Mouse (Mus musculus) left cerebral cortex, postnatal 36 days (tissue): ENCODE results near the gene Ulk3. TPM values are rescaled to one million over a fixed set of nuclear protein-coding genes. Genes with fewer than 3 reads are reported as not detected.
A peak's percentile ranks its signal among the peaks of the same experiment; 100 is the strongest.

ENCODE experiments used
- DNase-seq, 2 experiments: peaks; one replicate each; pipeline ENCODE4 v3.0.0; 2021 to 2022; ENCODE audit warnings: low spot score in 2 of 2, mixed read lengths in 1 of 2
- intact Hi-C: fragments of 180-260 bp; cut with DNase I; formaldehyde crosslinking; loops from one replicate; pipeline ENCODE4 v1.15.1; 2025
- total RNA-seq, 2 experiments: library from RNA; stranded (reverse); gene quantifications; 2 replicates each; pipeline ENCODE4 v1.2.3; 2021

Gene Ulk3
- total RNA-seq, 2 experiments from 2014 or later: 23.9 to 38.5 TPM

- DNase-seq: no peak
- intact Hi-C loops: no loop called here
These were observed 20.6 kb downstream of the Ulk3 start for GRCm38 (mm10) chr9:57609803-57610202.

- intact Hi-C loops: no loop called here
- DNase-seq: no peak
These were observed 21.1 kb downstream of the Ulk3 start for GRCm38 (mm10) chr9:57610359-57610826.

GRCm38 (mm10) chr9:57612587-57612986 lies 23.3 kb downstream of the Ulk3 start:
- intact Hi-C loops: no loop called here
- no peak for DNase-seq

- intact Hi-C loops: no loop called here
- no peak for DNase-seq
These were observed 24.7 kb downstream of the Ulk3 start for GRCm38 (mm10) chr9:57613975-57614374.

- intact Hi-C loops: no loop called here
- DNase-seq: no peak
These were observed 25.5 kb downstream of the Ulk3 start for GRCm38 (mm10) chr9:57614786-57615185.

- intact Hi-C loops: no loop called here
- no peak for DNase-seq
These were observed 28.4 kb downstream of the Ulk3 start for GRCm38 (mm10) chr9:57617556-57618169.

- DNase-seq: no peak
- intact Hi-C loops: no loop called here
These were observed 29.6 kb downstream of the Ulk3 start for GRCm38 (mm10) chr9:57618854-57619253.

- DNase-seq: no peak
- intact Hi-C loops: no loop called here
These were observed 31.4 kb downstream of the Ulk3 start, which contains the start of gene Lman1l for GRCm38 (mm10) chr9:57620674-57621073. Gene Lman1l, minus strand, starts transcription at chr9:57620774.

GRCm38 (mm10) chr9:57624295-57624694 lies 35.0 kb downstream of the Ulk3 start:
- intact Hi-C loops: no loop called here
- DNase-seq: no peak

GRCm38 (mm10) chr9:57625674-57626500 lies 36.6 kb downstream of the Ulk3 start:
- no peak for DNase-seq
- intact Hi-C loops: no loop called here

GRCm38 (mm10) chr9:57627191-57627590 lies 37.9 kb downstream of the Ulk3 start:
- intact Hi-C loops: no loop called here
- DNase-seq: no peak

GRCm38 (mm10) chr9:57627892-57628291 lies 38.6 kb downstream of the Ulk3 start:
- no peak for DNase-seq
- intact Hi-C loops: no loop called here

GRCm38 (mm10) chr9:57628717-57629116 lies 39.5 kb downstream of the Ulk3 start:
- DNase-seq: no peak
- intact Hi-C loops: loop anchor here (1.0 kb wide), 1 partner anchor 17 kb away; no protein-coding TSS in a partner anchor

- peak; percentile 69 to 74 for DNase-seq
- intact Hi-C loops: loop anchor here (1.0 kb wide), 1 partner anchor 16 kb away; no protein-coding TSS in a partner anchor
These were observed 40.0 kb downstream of the Ulk3 start for GRCm38 (mm10) chr9:57629118-57629874.

- intact Hi-C loops: no loop called here
These were observed 44.3 kb downstream of the Ulk3 start for GRCm38 (mm10) chr9:57633481-57634024.

GRCm38 (mm10) chr9:57637272-57637671 lies 48.0 kb downstream of the Ulk3 start:
- DNase-seq: no peak
- intact Hi-C loops: no loop called here

More at GRCm38 (mm10) chr9:57633481-57634024, 44.3 kb downstream of the Ulk3 start:
- peak in 1 of 2 experiments; percentile 45 for DNase-seq

GRCm38 (mm10) chr9:57637741-57638322 lies 48.6 kb downstream of the Ulk3 start:
- intact Hi-C loops: no loop called here
- no peak for DNase-seq

- intact Hi-C loops: no loop called here
- DNase-seq: no peak
These were observed 49.6 kb downstream of the Ulk3 start for GRCm38 (mm10) chr9:57638651-57639459.
